Mouse (Mus musculus): Measurements from ENCODE around the gene Htr6.

Htr6 gene

DNA sequence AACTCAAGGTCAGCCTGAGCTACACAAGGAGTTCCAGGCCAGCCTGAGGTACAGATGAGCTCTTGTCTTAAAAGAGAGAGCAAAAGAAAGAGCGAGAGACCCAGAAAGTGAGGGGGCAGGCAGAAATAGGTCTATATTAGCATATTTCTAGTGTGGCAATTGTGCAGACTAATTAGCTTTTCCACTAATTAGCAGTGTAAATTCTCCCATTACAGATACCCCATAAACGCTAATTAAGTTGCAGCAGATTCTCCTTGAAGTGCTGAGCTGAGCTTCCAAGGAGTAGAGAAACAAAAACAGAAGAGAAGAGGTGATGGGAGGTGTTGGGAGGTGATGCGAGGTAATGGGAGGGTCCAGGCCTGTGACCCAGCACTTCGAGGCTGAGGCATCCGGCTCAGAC lies 32.8 kb downstream of the Htr6 start:
- no peak for DNase-seq

DNA sequence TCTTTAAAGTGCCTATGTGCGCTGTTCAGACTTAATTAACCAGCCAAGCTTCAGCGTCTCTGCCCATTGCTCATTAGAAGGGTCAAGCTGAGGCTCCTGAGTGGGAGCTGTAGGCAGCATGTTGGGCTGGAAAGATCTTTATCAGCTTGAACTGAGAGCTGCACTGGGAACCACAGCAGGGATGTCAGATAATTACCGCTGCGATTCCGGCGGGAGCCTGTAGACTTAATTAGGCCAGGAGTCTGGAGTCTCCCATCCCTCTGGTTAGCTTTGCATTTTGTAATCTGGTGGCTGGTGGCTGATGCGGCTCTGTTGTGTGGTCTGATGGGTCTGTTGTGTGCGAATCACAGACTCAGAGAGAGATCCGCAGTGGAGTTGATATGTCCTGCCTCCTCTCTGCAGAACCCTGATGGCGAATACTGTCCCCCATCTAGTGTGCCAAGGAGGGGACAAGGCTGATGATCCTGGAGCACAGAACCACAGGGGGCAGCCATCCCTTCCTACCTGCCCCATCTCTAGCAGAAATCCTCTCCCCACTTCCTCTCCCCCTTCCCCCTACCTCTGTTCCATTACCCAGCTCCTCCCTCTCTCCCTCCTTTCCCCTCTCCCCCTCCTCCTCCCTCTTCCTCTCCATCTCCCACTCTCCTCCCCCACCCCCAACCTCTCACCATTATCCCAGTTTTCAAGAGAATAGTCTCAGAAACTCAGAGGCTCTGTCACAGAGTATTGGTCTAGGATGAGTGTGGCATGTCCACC lies 35.1 kb downstream of the Htr6 start:
- DNase-seq: no peak

DNA sequence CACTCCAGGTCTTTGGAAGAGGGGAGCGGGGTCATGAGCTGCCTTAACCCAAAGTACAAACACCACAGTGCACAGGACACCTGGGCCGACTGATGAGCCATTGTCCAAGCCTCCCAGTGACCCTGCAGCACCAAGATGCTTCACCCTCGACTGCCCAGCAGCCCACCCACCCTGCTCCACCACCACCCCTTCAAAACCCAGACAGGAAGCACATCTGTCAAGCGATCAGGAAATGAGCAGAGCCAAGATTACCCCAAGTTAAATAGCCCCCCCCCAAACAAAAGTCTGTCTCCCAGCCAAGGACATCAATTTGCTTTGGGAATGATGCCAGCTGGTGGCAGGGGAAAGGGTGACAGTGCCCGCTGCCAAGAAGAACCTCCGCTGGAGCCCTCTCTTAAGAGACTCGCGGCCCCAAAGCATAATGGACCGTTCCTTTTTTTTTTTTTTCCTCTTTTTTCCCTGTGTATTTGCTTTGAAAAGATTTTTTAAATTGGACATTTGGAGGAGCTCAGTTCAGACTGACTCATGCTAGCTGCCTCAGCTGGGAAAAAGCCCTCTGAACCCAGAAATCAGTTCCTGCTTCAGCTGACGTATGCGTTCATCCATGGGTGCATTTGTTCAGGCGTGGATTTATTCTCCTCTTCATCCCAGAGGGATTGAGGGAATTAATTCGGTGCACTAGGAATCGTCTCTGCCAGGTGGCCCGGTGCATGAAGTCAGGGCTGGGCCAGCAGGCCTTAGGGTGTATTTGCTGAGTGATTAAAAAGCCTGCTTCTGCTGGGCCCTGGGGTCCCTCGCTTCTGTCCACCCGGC lies 37.4 kb downstream of the Htr6 start:
- DNase-seq: peak; percentile 43

DNA sequence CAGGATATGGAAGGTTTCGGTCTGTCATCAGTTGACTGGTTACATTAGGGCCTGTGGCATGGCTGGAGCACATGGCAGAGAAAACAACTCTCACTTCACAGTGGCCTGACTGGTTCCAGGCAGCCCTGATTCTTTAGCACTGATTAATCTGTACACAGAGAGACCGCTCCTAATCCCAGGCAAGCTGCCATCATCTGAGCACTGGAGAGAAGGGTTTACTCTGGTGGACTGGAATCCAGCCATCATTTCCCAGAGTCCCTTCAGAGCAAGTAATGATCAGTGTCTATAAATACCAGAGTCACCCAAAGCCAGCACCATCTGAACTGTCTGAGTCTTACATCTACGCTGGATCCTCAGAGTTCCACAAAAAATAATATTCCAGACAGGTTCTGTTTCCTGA lies 39.6 kb downstream of the Htr6 start:
- DNase-seq: no peak

DNA sequence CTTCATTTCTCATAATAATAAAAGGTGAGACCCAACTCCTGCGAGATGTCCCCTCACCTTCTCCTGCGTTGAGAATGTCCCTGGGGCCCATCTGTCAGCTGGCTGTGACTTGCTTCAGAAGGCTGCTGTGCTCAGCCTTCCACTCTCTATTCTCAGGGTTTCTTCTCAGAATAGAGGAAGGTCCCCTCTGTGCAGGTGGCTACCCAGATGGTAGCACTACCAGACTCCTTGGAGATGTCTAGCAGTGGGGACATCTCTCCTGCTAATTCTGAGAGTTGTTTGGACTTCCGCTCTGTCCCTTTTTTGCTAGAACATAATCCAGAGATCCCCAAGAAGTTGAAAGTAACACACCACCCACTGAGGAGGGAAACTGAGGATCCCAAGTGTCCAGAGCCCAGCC lies 40.4 kb downstream of the Htr6 start:
- DNase-seq: no peak

DNA sequence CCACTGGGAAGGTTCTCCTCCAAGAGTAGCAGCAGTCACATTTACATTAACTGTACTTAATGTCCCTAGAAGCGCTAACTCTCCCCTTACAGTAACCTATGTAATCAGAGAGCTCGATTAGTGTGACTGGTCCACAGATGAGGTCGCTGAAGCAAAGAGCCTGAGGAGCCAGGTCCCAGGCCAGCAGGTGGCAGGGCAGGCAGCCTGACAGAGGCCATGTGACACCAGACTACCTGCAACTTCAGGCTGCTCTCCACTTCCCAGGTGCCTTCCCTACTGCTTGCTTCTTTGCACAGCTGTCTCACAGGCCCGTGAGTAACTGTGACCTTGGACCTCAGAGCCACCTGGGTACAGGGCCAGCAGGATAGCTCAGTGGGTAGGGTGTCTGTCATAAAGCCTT lies 40.8 kb downstream of the Htr6 start:
- no peak for DNase-seq

DNA sequence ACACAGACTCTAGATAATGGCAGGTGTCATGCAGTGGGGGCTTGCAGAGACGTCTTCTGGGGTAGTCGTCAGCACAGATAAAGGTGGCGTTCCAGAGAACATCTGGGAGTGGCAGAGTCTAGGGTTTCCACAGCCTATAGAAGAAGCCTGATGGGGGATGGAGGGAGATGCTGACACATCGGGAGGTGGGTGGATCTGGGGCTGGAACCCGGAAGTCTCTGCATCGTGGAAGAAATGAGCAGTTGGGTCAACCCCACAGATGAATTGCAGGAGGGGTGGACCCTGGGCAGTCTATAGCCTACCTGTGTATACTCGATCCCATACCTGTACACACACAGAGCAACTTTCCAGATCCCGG lies 41.4 kb downstream of the Htr6 start:
- DNase-seq: no peak

DNA sequence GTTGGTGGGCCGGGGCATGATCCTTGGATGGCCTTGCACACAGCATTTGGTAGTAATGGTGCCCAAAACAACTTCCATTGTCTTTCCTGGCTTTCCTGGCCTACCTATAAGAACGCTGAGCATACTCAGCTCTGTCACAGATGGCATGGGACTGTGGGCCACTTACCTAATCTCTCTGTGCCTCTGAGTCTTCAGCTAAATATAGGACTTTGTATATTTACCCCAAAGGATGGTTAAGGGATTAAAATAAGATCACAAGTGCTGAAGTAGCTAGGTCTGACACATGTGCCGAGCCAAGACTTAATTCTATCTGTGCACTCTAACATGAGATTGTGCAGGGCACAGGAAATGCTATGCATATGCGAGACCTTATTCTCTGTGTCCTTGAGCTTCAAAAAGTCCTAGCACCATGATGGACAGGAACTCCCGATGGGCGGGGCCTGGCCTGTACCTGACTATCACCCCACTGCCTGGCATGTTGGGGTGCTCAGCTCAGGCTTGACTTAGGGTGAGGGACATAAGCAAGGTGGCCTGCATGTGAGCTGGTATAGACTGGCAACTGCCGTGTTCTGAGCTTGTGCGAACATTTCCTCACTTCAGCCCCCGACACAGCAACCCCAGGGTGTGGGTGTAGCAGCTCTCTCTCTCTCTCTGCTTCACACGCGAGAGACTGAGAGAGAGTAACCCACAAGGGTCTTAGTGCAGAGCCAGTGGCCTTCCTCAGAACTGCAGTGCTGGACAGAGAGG lies 41.9 kb downstream of the Htr6 start:
- no peak for DNase-seq

DNA sequence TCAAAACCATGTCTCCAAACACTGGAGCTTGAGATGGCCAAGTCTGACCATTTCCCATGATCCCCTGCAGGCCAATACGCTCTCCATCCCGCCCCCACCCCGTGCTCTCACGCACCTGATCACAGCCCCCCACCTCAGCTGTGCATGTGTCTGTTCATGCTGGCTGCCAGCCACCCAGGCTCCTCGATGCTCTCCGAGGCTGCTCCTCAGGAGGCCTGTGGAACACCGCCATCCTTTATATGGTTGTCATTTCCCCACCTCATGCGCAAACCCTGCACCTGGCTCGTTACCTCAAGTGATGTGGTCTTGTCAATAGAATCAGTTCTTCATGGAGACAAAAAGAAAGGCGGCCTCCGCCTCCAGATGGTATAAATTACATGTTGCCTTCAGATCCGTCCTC lies 42.8 kb downstream of the Htr6 start:
- no peak for DNase-seq

DNA sequence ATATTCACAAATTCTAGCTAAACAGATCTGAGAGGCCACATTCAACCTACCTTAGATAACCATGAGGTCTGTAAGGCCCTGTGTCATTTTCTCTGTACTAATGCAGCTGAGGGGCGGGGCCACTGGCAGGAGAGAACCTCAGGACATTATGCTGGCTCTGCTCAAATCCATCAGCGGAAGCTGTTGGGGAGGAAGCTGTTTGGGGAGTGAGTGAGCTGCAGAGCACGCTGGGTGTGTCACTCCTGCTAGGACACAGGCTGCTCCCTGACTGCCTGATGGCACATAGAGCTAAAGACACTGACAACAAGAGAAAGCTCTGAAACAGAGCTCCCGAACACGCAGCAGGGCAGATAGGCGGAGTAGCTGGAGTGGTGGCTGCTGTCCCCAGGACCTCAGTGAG lies 44.7 kb downstream of the Htr6 start:
- DNase-seq: no peak

DNA sequence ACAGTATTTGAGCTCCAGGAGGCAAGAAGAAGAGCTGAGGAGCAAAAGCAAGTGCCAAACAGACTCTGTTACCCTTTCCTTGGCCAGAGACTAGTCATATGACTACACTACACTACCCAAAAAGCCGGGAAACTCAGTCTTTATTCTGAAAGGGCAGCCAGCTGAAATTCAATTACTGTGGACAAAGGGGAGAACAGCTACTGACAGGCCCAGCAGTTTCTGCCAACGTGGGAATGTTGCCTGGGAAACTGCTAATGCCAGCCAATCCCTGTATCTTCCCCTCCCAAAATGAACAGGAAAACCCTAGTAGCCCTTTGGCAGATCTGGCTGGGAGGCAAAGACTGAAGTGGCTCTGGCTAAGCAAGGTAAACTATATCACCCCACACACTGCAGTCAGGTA lies 51.0 kb downstream of the Htr6 start:
- peak; percentile 50 for DNase-seq

DNA sequence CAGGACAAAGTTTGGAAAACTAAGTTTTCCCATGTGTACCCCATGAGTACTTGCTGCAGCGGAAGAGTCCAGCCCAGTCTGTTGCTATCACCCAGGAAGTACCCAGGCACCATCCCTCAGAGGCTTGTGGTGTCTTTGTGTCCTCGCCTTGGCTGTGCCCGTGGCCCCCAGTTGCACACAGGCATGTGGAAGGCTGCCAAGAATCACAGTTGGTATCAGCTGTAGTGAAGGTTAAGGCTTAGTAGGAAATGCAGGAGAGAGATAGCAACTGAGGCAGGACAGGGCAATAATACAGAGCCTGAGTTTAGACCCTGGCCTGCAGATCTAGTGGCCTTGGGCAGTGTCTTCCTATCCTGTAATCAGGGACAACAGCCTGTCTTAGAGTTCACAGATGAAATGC lies 55.0 kb downstream of the Htr6 start:
- DNase-seq: no peak

DNA sequence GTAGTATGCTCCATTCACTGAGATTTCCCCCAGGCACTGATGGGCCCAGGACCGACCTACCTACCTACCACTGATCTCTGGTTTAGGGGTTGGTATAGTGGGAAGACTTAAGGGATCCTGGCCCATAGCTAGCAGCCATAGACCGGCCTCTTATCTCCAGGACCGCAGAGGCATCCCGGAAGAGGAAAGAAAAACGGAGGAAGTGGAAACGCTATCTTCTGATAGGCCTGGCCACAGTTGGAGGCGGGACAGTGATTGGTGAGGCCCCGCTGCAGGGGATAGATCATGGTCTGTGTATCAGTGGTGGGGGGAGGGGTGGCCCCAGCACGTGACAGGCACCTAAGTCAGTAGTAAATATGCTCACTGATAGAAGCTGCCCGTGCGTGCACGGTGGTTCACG lies 56.0 kb downstream of the Htr6 start:
- no peak for DNase-seq

DNA sequence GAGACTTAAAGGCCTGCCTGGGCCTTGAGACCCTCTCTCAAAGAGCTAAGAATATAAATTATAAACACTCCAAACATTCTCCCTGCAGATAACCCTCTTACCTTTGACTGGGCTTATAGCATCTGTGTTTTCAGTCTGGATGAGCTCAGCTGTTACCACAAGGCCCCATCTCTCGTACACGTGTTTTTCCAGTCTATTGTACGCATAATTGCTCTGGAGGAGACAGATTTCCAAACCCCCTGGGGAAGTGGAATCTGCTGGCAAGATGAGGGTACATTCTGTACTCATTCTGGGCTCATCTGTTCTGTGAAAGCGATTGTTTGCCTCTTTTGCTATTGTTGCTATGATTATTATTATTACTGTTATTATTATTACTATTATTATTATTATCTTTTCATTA lies 56.4 kb downstream of the Htr6 start:
- DNase-seq: no peak

DNA sequence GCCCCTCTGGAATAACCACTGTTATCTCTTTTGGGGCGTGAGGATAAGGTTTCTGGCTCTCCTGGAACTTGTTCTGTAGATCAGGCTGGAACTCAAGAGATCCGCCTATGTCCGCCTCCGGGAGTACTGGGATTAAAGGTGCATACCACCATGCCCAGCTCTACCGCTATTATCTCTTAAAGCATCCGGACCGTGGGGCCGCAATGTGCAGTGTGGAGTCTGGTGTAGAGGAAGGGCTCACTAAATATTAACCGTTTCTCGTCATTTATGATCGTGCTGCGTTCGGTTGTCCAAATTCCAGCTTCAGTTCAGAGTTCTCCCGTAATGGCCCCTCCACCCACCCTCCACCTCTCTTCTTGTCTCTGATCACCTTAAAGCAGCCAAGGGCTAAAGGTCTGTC lies 57.0 kb downstream of the Htr6 start:
- no peak for DNase-seq

DNA sequence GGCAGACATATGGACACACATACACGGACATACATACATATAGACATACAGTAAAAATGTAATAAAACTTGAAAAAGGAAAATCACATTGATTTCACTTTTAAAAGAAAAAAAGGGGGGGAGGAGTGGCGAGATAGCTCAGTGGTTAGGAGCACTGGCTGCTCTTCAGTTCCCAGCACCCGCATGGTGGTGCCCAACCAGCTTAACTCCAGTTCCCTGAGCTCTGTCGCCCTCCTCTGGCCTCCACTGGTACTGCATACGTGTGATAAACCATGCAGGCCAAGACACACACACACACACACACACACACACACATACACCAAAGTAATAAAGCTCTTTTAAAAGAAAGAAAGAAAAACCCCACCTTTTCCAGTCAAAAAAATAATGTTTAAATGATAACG lies 60.6 kb downstream of the Htr6 start:
- no peak for DNase-seq

DNA sequence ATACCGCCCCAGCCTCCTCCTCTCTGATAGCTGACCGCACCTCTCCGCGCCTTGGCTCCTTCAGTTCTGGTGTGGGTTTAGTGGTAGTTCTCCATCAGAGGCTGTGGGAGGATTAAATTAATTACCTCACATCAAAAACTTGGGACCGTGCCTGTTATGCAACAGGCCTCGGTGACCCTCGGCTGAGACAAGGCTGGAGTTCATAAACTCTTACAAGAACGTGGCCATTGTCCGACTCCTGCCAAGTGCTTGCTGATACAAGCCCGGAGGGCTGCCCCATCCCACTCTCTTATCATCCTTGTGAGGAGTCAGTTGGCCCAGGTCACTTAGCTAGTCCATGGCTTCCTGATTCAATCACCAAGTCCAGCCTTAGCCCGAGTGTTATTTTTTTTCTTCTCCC lies 62.1 kb downstream of the Htr6 start:
- no peak for DNase-seq

DNA sequence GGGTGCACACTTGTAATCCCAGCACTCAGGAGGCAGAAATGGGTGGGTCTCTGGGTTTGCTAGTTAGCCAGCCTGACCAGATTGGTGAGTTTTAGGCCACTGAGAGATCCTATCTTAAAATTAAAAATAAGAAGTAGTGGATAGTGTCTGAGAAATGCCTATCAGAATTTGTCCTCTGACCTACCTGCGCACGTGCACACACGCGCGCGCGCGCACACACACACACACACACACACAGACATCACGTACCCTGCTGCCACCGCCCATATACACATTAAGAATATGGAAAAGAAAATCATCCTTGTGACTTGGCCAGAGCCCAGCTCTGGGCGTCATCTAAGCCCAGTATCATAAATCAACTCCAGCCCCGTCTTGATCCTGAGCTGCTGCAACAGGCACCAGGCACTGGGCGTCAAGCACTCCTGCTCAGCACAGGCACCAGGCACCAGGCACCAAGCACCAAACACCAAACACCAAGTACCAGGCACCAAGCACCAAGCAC lies 64.1 kb downstream of the Htr6 start:
- DNase-seq: no peak
